Mouse (Mus musculus): ENCODE data around the gene Sowahb. TPM values are rescaled to one million over a fixed set of nuclear protein-coding genes. Genes with fewer than 3 reads are reported as not detected.

Sowahb gene
- polyA plus RNA-seq, 1 experiment from 2014 or later, result 0.05 TPM

GRCm38 (mm10) chr5:93046306-93046845 lies 1.6 kb upstream of the Sowahb start:
- no peak overlapping the region for H3K4me3 ChIP-seq (ENCODE audit: low read depth, low read length)
- peaks cover 63% of the 10 kb centered on the region for H3K27me3 ChIP-seq (replicated peaks; ENCODE audit: control insufficient read depth, insufficient read depth, low read length)
- ATAC-seq (no peak), DNase-seq (ENCODE audit: low spot score) (no peak)
- H3K36me3 ChIP-seq (ENCODE audit: control insufficient read depth, insufficient read depth, low read length), result no peaks in the 10 kb centered on the region
- no peak overlapping the region for H3K4me2 ChIP-seq (ENCODE audit: low read length)
- no peaks in the 10 kb centered on the region for H3K9me3 ChIP-seq (replicated peaks; ENCODE audit: control insufficient read depth, low read length)
- no peak overlapping the region for H3K27ac ChIP-seq (ENCODE audit: low read depth, low read length)
- peaks cover 18% of the 10 kb centered on the region for H3K4me1 ChIP-seq (ENCODE audit: control insufficient read depth, insufficient read depth, low read length)
- no peak overlapping the region for H3K9ac ChIP-seq (ENCODE audit: low read length)
- WGBS, result 26% methylated on average over 5 of the region's 5 CpGs

GRCm38 (mm10) chr5:93045371-93045714 lies 521 bp upstream of the Sowahb start:
- no peak overlapping the region for H3K27ac ChIP-seq (ENCODE audit: low read depth, low read length)
- no peaks in the 10 kb centered on the region for H3K36me3 ChIP-seq (ENCODE audit: control insufficient read depth, insufficient read depth, low read length)
- no peaks in the 10 kb centered on the region for H3K9me3 ChIP-seq (replicated peaks; ENCODE audit: control insufficient read depth, low read length)
- peak overlapping the region; percentile 57 for H3K9ac ChIP-seq (ENCODE audit: low read length)
- peak overlapping the region; percentile 43 for H3K4me3 ChIP-seq (ENCODE audit: low read depth, low read length)
- peaks cover 18% of the 10 kb centered on the region for H3K4me1 ChIP-seq (ENCODE audit: control insufficient read depth, insufficient read depth, low read length)
- H3K27me3 ChIP-seq (replicated peaks; ENCODE audit: control insufficient read depth, insufficient read depth, low read length), result peaks cover 63% of the 10 kb centered on the region
- DNase-seq (ENCODE audit: low spot score) (no peak), ATAC-seq (0 out of 2 replicates have a peak, but pooled peaks have one; percentile 8)
- H3K4me2 ChIP-seq (ENCODE audit: low read length), result peak overlapping the region; percentile 94
- WGBS, result 2% methylated on average over 19 of the region's 19 CpGs

DNA sequence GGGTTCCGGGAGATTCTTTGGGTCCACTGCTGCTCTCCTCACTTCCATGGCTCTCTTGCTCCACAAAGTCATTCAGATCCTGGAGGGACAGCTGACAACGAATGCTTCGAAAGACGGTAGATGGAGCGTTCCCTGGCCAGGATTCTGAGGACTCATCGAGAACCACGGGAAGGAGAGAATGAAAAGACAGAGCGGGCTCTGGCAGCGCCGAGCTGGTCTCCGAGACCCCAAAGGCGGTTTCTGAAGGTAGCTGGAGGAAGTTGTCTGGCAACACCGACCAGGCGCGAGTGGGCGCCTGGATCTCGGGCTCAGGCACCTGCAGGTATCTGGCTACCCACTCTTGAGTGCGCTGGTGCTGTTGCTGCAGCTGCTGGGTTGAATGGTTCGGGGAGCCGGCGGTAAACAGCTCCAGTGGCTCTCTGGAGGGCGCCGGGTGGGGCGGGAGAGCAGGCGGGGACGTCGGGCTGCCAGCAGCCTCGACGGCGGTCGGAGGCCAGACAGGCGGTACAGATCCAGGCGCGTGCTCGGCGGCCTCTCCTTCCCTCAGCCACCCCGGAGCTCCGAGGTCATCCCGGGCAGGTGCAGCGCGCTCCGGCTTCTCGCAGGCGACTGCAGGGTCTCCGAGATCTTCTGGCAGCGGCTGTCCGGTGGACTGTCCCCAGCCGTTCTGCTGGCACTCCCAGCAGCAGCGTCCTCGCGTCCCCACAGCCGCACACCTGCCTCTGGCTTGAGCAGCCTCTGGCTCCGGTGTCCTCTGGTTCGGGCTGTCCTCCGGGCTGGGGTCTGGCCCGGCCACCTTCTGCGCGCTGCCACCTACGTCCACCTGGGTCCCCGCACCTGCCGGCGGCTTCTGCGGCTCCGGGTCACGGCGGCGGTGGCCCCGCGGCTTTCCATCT lies 886 bp downstream of the Sowahb start:
- Histone ChIP-seq H3K36me3 (ENCODE audit: control insufficient read depth, insufficient read depth, low read length) (no peaks in the 10 kb centered on the region), H3K9ac (ENCODE audit: low read length) (peak overlapping the region; percentile 57; the same call in 1 of the 2 replicates), H3K27ac (ENCODE audit: low read depth, low read length) (no peak overlapping the region), H3K4me1 (ENCODE audit: control insufficient read depth, insufficient read depth, low read length) (peaks cover 18% of the 10 kb centered on the region), H3K9me3 (replicated peaks; ENCODE audit: control insufficient read depth, low read length) (no peaks in the 10 kb centered on the region), H3K27me3 (replicated peaks; ENCODE audit: control insufficient read depth, insufficient read depth, low read length) (peaks cover 57% of the 10 kb centered on the region), H3K4me2 (ENCODE audit: low read length) (peak overlapping the region; percentile 94), H3K4me3 (ENCODE audit: low read depth, low read length) (peak overlapping the region; percentile 43)
- DNase-seq (ENCODE audit: low spot score), result no peak
- WGBS, result 2% methylated on average over 64 of the region's 69 CpGs
- peak; percentile 21 for ATAC-seq

DNA sequence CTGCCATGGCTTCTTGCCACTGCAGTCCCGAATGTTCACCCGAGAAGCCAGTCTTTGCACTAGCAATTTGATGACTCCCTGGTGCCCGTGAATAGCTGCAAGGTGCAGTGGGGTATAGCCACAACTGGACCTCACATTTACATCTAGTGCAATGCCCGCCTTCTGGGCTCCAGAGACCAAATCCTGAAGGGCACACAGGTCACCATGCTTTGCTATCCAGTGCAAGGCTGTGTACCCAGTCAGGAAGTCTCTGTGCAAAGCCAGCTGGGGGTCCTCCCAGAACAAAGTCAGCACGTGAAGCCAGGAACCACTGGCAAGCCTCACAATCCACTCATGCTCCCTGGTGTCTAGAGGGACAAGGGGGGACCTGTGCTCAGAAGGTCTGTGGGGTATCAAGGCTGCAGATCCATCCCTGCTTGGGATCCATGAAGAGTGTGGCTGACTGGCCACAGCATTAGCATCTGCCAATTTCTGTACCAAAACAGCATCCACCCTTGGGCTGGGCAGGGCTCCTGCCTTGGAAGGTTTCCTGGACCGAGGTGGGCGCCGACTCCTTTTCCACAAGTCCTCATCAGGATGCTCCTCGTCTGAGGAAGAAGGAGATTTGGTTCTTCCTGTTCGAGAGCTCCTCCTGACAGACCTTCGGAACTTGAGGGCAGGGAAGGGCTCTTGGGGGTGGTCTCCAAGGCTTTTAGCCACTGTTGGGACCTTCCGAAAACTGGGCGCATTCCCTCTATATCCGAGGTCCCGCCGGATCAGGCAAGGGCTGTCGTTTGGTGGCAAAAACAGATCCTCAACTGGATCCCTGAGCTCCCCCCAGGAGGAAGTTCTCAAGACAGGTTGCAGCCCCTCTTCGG lies 1.8 kb downstream of the Sowahb start:
- Histone ChIP-seq H3K27ac (ENCODE audit: low read depth, low read length) (no peak overlapping the region), H3K9ac (ENCODE audit: low read length) (no peak overlapping the region), H3K9me3 (replicated peaks; ENCODE audit: control insufficient read depth, low read length) (no peaks in the 10 kb centered on the region), H3K4me3 (ENCODE audit: low read depth, low read length) (no peak overlapping the region), H3K36me3 (ENCODE audit: control insufficient read depth, insufficient read depth, low read length) (no peaks in the 10 kb centered on the region), H3K27me3 (replicated peaks; ENCODE audit: control insufficient read depth, insufficient read depth, low read length) (peaks cover 57% of the 10 kb centered on the region), H3K4me2 (ENCODE audit: low read length) (peak overlapping the region; percentile 94; the same call in 1 of the 2 replicates), H3K4me1 (ENCODE audit: control insufficient read depth, insufficient read depth, low read length) (peaks cover 18% of the 10 kb centered on the region)
- no peak for ATAC-seq
- DNase-seq (ENCODE audit: low spot score), result no peak
- WGBS, result 41% methylated on average over 18 of the region's 18 CpGs

GRCm38 (mm10) chr5:93042031-93042430 lies 2.8 kb downstream of the Sowahb start:
- no peaks in the 10 kb centered on the region for H3K9me3 ChIP-seq (replicated peaks; ENCODE audit: control insufficient read depth, low read length)
- H3K4me2 ChIP-seq (ENCODE audit: low read length), result no peak overlapping the region
- no peak for ATAC-seq
- H3K4me3 ChIP-seq (ENCODE audit: low read depth, low read length), result no peak overlapping the region
- H3K9ac ChIP-seq (ENCODE audit: low read length), result no peak overlapping the region
- no peaks in the 10 kb centered on the region for H3K36me3 ChIP-seq (ENCODE audit: control insufficient read depth, insufficient read depth, low read length)
- 69% methylated on average over 4 of the region's 4 CpGs for WGBS
- peaks cover 18% of the 10 kb centered on the region for H3K4me1 ChIP-seq (ENCODE audit: control insufficient read depth, insufficient read depth, low read length)
- peaks cover 52% of the 10 kb centered on the region for H3K27me3 ChIP-seq (replicated peaks; ENCODE audit: control insufficient read depth, insufficient read depth, low read length)
- DNase-seq (ENCODE audit: low spot score), result no peak
- no peak overlapping the region for H3K27ac ChIP-seq (ENCODE audit: low read depth, low read length)

DNA sequence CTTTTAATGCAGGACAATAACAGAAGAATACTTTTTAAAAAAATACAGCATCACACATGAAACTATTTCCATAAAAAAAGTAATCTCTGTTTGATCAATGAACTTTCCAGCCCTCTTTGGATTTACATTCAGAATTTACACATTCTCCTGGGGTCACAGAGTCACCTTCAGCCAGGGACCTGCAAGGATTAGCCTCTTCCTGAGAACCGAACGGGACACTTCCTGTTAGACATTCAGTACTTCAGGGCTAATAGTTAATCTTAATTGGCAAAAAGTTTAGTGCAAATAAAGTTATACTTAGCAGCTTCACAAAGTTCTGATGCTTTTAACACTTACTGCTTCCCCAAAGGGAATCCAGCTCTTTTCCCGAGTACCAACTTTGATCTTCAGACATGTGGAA lies 3.5 kb downstream of the Sowahb start:
- H3K9ac ChIP-seq (ENCODE audit: low read length), result no peak overlapping the region
- peaks cover 45% of the 10 kb centered on the region for H3K27me3 ChIP-seq (replicated peaks; ENCODE audit: control insufficient read depth, insufficient read depth, low read length)
- no peak for ATAC-seq
- no peak overlapping the region for H3K4me3 ChIP-seq (ENCODE audit: low read depth, low read length)
- H3K36me3 ChIP-seq (ENCODE audit: control insufficient read depth, insufficient read depth, low read length), result no peaks in the 10 kb centered on the region
- 68% methylated on average over 3 of the region's 3 CpGs for WGBS
- H3K4me2 ChIP-seq (ENCODE audit: low read length), result no peak overlapping the region
- no peaks in the 10 kb centered on the region for H3K9me3 ChIP-seq (replicated peaks; ENCODE audit: control insufficient read depth, low read length)
- no peak for DNase-seq (ENCODE audit: low spot score)
- H3K4me1 ChIP-seq (ENCODE audit: control insufficient read depth, insufficient read depth, low read length), result peaks cover 18% of the 10 kb centered on the region
- H3K27ac ChIP-seq (ENCODE audit: low read depth, low read length), result no peak overlapping the region

DNA sequence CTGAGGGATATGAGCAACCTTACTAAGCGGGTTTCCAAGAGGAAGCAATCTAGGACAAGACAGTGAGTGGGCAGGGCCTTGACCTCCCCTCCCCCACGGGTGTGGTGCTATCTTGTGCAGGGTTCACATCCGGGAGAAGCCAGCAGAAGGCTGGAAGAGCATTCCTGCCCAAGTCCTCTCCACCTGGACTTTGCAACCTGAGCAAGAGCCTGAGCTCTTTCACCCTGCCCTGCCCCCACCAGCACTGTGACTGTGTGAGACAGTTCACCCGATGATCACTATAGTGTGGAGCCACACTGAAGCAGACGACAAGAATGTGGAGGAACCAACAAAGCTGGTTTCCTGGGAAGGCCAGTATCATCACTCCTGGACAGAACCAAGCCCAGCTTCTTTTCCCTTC lies 4.7 kb downstream of the Sowahb start:
- H3K9ac ChIP-seq (ENCODE audit: low read length), result no peak overlapping the region
- no peak overlapping the region for H3K27ac ChIP-seq (ENCODE audit: low read depth, low read length)
- H3K36me3 ChIP-seq (ENCODE audit: control insufficient read depth, insufficient read depth, low read length), result no peaks in the 10 kb centered on the region
- no peaks in the 10 kb centered on the region for H3K9me3 ChIP-seq (replicated peaks; ENCODE audit: control insufficient read depth, low read length)
- H3K4me1 ChIP-seq (ENCODE audit: control insufficient read depth, insufficient read depth, low read length), result peaks cover 14% of the 10 kb centered on the region
- no peak overlapping the region for H3K4me2 ChIP-seq (ENCODE audit: low read length)
- ATAC-seq (no peak), DNase-seq (ENCODE audit: low spot score) (no peak)
- no peak overlapping the region for H3K4me3 ChIP-seq (ENCODE audit: low read depth, low read length)
- WGBS, result 66% methylated on average over 5 of the region's 5 CpGs
- H3K27me3 ChIP-seq (replicated peaks; ENCODE audit: control insufficient read depth, insufficient read depth, low read length), result peaks cover 33% of the 10 kb centered on the region

- Histone ChIP-seq H3K9me3 (replicated peaks; ENCODE audit: control insufficient read depth, low read length) (no peaks in the 10 kb centered on the region), H3K36me3 (ENCODE audit: control insufficient read depth, insufficient read depth, low read length) (no peaks in the 10 kb centered on the region), H3K27ac (ENCODE audit: low read depth, low read length) (no peak overlapping the region), H3K4me3 (ENCODE audit: low read depth, low read length) (no peak overlapping the region), H3K4me2 (ENCODE audit: low read length) (no peak overlapping the region), H3K27me3 (replicated peaks; ENCODE audit: control insufficient read depth, insufficient read depth, low read length) (no peaks in the 10 kb centered on the region), H3K9ac (ENCODE audit: low read length) (no peak overlapping the region), H3K4me1 (ENCODE audit: control insufficient read depth, insufficient read depth, low read length) (no peaks in the 10 kb centered on the region)
- no peak for DNase-seq (ENCODE audit: low spot score)
- 81% methylated on average over 7 of the region's 7 CpGs for WGBS
- ATAC-seq, result no peak
Observed at GRCm38 (mm10) chr5:93036254-93036653, 8.6 kb downstream of the Sowahb start.

Data from forebrain, embryonic 14.5 days (tissue).